Mouse (Mus musculus): ENCODE measurements around the gene Tnfrsf19. TPM values are rescaled to one million over a fixed set of nuclear protein-coding genes. Genes with fewer than 3 reads are reported as not detected.

The Tnfrsf19 gene
- total and polyA plus RNA-seq, 3 experiments = 0.44 TPM; not detected in 2

DNA sequence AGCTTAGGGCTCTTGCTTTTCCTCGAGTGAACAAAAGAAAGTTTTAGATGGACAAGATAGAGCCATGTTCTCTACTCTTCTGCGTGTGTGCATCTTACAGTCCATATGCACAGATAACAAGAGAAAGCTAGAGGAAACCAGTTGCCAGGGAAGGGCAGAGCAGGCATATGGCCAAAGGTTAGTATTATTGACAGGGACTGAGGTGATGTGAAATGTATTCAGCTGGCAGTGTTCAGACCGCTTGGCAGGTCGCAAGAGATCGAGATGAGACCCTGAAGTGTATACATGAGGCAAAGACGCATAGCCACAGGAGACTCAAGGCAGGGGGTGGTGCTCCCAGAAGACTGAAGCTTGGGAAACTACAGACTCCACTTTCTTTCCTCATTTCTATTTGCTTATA lies 62.0 kb downstream of the Tnfrsf19 start:
- TF ChIP-seq POLR2AphosphoS5 (IDR thresholded peaks at IDR 0.05; ENCODE audit: insufficient replicate concordance, low read depth, low read length) (no peak), TAL1 (conservative IDR thresholded peaks at IDR 0.05; ENCODE audit: low read depth, low read length) (no peak), CTCF (IDR thresholded peaks at IDR 0.05; ENCODE audit: low read depth, low read length) (no peak), GATA2 (IDR thresholded peaks at IDR 0.05; ENCODE audit: borderline replicate concordance, low read depth, low read length) (no peak), GATA1 (IDR thresholded peaks at IDR 0.05; ENCODE audit: borderline replicate concordance, low read length) (no peak)
- Histone ChIP-seq H3K4me3 (ENCODE audit: low read depth, low read length) (no peak overlapping the region), H3K9me3 (replicated peaks) (no peaks in the 10 kb centered on the region), H3K4me1 (ENCODE audit: insufficient read depth, low read depth, low read length) (no peaks in the 10 kb centered on the region), H3K36me3 (replicated peaks) (no peaks in the 10 kb centered on the region), H3K27me3 (ENCODE audit: insufficient read depth, low read length) (peaks cover 15% of the 10 kb centered on the region)
- DNase-seq (ENCODE audit: low spot score) (no peak), ATAC-seq (ENCODE audit: extremely low read depth, insufficient number of reproducible peaks, low FRiP score, poor library complexity, severe bottlenecking) (no peak)

DNA sequence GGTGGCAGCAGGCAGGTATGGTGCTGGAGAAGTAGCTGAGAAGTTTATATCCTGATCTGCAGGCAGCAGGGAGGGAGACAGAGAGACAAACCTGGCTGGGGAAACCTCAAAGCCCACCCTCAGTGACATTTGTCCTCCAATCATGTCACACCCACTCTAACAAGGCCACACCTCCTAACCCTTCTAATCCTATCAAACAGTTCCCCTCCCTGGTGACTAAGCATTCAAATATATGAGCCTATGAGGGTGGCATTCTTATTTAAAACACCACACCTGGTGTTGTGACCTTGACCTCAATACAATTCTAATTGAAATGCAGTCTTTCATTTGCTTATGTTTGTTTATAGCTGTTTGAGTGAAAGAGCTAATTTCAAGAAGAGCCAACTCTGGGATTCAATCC lies 64.2 kb downstream of the Tnfrsf19 start:
- Histone ChIP-seq H3K27me3 (ENCODE audit: insufficient read depth, low read length) (peaks cover 15% of the 10 kb centered on the region), H3K4me3 (ENCODE audit: low read depth, low read length) (no peak overlapping the region), H3K9me3 (replicated peaks) (no peaks in the 10 kb centered on the region), H3K36me3 (replicated peaks) (no peaks in the 10 kb centered on the region), H3K4me1 (ENCODE audit: insufficient read depth, low read depth, low read length) (no peaks in the 10 kb centered on the region)
- TF ChIP-seq CTCF (IDR thresholded peaks at IDR 0.05; ENCODE audit: low read depth, low read length) (no peak), TAL1 (conservative IDR thresholded peaks at IDR 0.05; ENCODE audit: low read depth, low read length) (no peak), GATA1 (IDR thresholded peaks at IDR 0.05; ENCODE audit: borderline replicate concordance, low read length) (no peak), POLR2AphosphoS5 (IDR thresholded peaks at IDR 0.05; ENCODE audit: insufficient replicate concordance, low read depth, low read length) (no peak), GATA2 (IDR thresholded peaks at IDR 0.05; ENCODE audit: borderline replicate concordance, low read depth, low read length) (no peak)
- ATAC-seq (ENCODE audit: extremely low read depth, insufficient number of reproducible peaks, low FRiP score, poor library complexity, severe bottlenecking) = no peak
- DNase-seq (ENCODE audit: low spot score) = no peak

DNA sequence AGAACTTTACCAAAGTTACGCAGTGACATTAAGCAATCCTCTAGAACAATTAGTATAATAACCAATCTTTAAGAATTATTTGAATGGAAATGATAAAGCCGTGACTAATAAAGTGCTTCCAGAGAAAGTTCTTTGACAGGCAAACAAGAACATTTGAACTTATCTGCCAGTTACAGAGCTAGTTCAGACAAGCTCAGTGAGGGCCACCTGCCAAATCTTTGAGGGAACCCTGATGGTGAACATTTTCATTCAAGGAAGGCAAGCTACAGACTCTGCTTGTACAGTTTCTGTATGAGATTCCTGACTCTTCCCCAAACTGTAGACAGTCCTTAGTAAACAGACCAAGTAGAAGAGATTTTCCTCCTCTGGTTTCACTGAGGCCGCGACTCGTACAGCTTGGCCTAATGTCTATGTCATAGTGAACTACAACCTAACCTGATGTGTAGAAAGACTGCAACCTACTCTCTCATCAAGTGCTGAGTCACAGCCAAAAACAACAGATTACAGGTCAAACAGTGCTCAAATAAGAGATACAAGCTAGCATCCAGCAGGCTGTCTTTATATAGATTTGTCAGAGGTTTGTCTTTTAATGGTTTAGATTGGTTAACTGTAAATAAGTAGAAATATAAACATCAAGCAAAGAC lies 65.9 kb downstream of the Tnfrsf19 start:
- TF ChIP-seq TAL1 (conservative IDR thresholded peaks at IDR 0.05; ENCODE audit: low read depth, low read length) = no peak
- no peak for TF ChIP-seq CTCF (IDR thresholded peaks at IDR 0.05; ENCODE audit: low read depth, low read length)
- TF ChIP-seq POLR2AphosphoS5 (IDR thresholded peaks at IDR 0.05; ENCODE audit: insufficient replicate concordance, low read depth, low read length) = no peak
- no peak for TF ChIP-seq GATA2 (IDR thresholded peaks at IDR 0.05; ENCODE audit: borderline replicate concordance, low read depth, low read length)
- TF ChIP-seq GATA1 (IDR thresholded peaks at IDR 0.05; ENCODE audit: borderline replicate concordance, low read length) = no peak
- ATAC-seq (ENCODE audit: extremely low read depth, insufficient number of reproducible peaks, low FRiP score, poor library complexity, severe bottlenecking) = no peak
- peaks cover 13% of the 10 kb centered on the region for H3K27me3 ChIP-seq (ENCODE audit: insufficient read depth, low read length)
- DNase-seq (ENCODE audit: low spot score) = no peak
- no peaks in the 10 kb centered on the region for H3K9me3 ChIP-seq (replicated peaks)
- H3K4me1 ChIP-seq (ENCODE audit: insufficient read depth, low read depth, low read length) = no peaks in the 10 kb centered on the region
- H3K36me3 ChIP-seq (replicated peaks) = no peaks in the 10 kb centered on the region
- no peak overlapping the region for H3K4me3 ChIP-seq (ENCODE audit: low read depth, low read length)

DNA sequence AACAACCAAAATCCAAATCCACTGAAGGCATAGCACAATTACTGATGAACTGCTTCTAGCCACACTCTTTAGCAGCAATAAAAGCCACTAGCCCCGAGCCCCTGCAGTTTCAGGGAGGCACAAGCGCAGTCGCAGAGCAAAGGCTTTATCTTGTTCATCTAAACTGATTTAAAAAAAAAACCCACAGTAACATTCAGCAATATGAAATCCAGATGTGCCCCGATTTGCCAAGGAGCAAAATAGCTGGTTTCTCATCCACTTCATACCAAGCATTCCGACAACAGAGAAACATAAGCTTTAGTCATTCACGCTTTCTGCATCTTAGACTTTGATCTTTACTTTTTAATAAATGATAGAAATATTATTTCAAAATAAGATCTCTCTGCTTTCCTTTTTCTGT lies 68.2 kb downstream of the Tnfrsf19 start:
- H3K4me3 ChIP-seq (ENCODE audit: low read depth, low read length) = no peak overlapping the region

DNA sequence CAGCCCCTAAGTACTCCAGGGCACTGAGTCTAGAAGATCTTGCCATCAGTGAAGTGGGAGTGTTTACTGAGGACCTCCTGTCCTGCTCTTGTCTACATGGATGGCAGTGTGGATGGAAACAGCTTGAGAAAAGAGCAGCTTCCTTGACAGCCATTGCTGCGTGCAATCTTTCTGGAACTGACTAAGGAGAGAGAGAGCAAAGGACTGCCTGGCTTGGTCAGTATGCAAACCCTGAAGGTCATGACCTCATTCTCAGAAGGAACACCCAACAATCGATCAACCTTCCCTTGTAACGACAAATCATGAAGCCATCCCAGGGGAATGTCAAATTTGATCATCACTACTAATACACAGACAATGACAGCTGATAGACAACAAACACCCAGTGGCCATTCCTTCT lies 70.1 kb downstream of the Tnfrsf19 start:
- TF ChIP-seq CTCF (IDR thresholded peaks at IDR 0.05; ENCODE audit: low read depth, low read length) (no peak), GATA1 (IDR thresholded peaks at IDR 0.05; ENCODE audit: borderline replicate concordance, low read length) (no peak), TAL1 (conservative IDR thresholded peaks at IDR 0.05; ENCODE audit: low read depth, low read length) (no peak), GATA2 (IDR thresholded peaks at IDR 0.05; ENCODE audit: borderline replicate concordance, low read depth, low read length) (no peak)
- ATAC-seq (ENCODE audit: extremely low read depth, insufficient number of reproducible peaks, low FRiP score, poor library complexity, severe bottlenecking) (no peak), DNase-seq (ENCODE audit: low spot score) (no peak)
- no peaks in the 10 kb centered on the region for H3K4me1 ChIP-seq (ENCODE audit: insufficient read depth, low read depth, low read length)
- peaks cover 7% of the 10 kb centered on the region; the same call in 1 of the 2 replicates for H3K27me3 ChIP-seq (ENCODE audit: insufficient read depth, low read length)
- no peaks in the 10 kb centered on the region for H3K9me3 ChIP-seq (replicated peaks)
- no peaks in the 10 kb centered on the region for H3K36me3 ChIP-seq (replicated peaks)
- H3K4me3 ChIP-seq (ENCODE audit: low read depth, low read length) = no peak overlapping the region

More for the DNA sequence above, 68.2 kb downstream of the Tnfrsf19 start:
- Histone ChIP-seq H3K36me3 (replicated peaks) (no peaks in the 10 kb centered on the region), H3K27me3 (ENCODE audit: insufficient read depth, low read length) (0 out of 2 replicates have a peak, but pooled peaks cover 4% of the 10 kb centered on the region), H3K4me1 (ENCODE audit: insufficient read depth, low read depth, low read length) (no peaks in the 10 kb centered on the region), H3K9me3 (replicated peaks) (no peaks in the 10 kb centered on the region)
- TF ChIP-seq GATA1 (IDR thresholded peaks at IDR 0.05; ENCODE audit: borderline replicate concordance, low read length) (no peak), CTCF (IDR thresholded peaks at IDR 0.05; ENCODE audit: low read depth, low read length) (no peak), POLR2AphosphoS5 (IDR thresholded peaks at IDR 0.05; ENCODE audit: insufficient replicate concordance, low read depth, low read length) (no peak), TAL1 (conservative IDR thresholded peaks at IDR 0.05; ENCODE audit: low read depth, low read length) (no peak), GATA2 (IDR thresholded peaks at IDR 0.05; ENCODE audit: borderline replicate concordance, low read depth, low read length) (no peak)
- ATAC-seq (ENCODE audit: extremely low read depth, insufficient number of reproducible peaks, low FRiP score, poor library complexity, severe bottlenecking) = no peak
- DNase-seq (ENCODE audit: low spot score) = no peak

DNA sequence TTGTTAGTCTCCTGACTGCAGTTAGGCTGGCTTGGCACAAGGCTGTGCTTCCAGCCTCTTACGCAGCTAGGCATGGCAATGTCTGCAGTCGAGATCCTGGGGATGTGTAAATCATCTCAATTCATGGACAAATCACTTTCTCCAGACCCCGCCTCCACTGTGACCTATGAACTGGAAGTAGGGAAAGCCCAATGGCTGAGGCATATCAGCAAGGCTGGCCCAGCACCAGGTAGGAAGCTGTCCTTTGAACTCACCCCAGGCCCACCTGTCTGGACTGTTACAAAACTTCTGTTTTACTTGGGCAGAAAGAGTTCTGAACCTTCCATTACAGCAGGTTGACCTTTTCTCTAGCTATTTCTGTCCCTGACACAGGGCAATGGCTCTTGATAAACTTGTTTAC lies 70.6 kb downstream of the Tnfrsf19 start:
- no peak for DNase-seq (ENCODE audit: low spot score)
- TF ChIP-seq CTCF (IDR thresholded peaks at IDR 0.05; ENCODE audit: low read depth, low read length) (no peak), TAL1 (conservative IDR thresholded peaks at IDR 0.05; ENCODE audit: low read depth, low read length) (no peak), GATA2 (IDR thresholded peaks at IDR 0.05; ENCODE audit: borderline replicate concordance, low read depth, low read length) (no peak), POLR2AphosphoS5 (IDR thresholded peaks at IDR 0.05; ENCODE audit: insufficient replicate concordance, low read depth, low read length) (no peak), GATA1 (IDR thresholded peaks at IDR 0.05; ENCODE audit: borderline replicate concordance, low read length) (no peak)
- Histone ChIP-seq H3K27me3 (ENCODE audit: insufficient read depth, low read length) (peaks cover 7% of the 10 kb centered on the region; the same call in 1 of the 2 replicates), H3K9me3 (replicated peaks) (no peaks in the 10 kb centered on the region), H3K4me3 (ENCODE audit: low read depth, low read length) (no peak overlapping the region), H3K36me3 (replicated peaks) (no peaks in the 10 kb centered on the region), H3K4me1 (ENCODE audit: insufficient read depth, low read depth, low read length) (no peaks in the 10 kb centered on the region)
- no peak for ATAC-seq (ENCODE audit: extremely low read depth, insufficient number of reproducible peaks, low FRiP score, poor library complexity, severe bottlenecking)

Data from G1E (cell line).